Mouse (Mus musculus): ENCODE data around the gene Olfr350. TPM values are rescaled to one million over a fixed set of nuclear protein-coding genes. Genes with fewer than 3 reads are reported as not detected.

Gene Olfr350
- polyA plus RNA-seq (2012; rRNA removed) = not detected in 2 replicates

GRCm38 (mm10) chr2:36846010-36846409 lies at the start of gene Olfr350:
Gene Olfr350 (plus strand): TSS chr2:36846310.
- H3K4me1 ChIP-seq (ENCODE audit: control insufficient read depth, insufficient read depth, low read length) = no peaks in the 10 kb centered on the region
- WGBS = 72% methylated on average over 1 of the region's 1 CpGs
- no peak within 1 kb of the TSS for H3K4me3 ChIP-seq (replicated peaks; ENCODE audit: extremely low read depth, low read depth, low read length)
- TF ChIP-seq CTCF (IDR thresholded peaks at IDR 0.05; ENCODE audit: insufficient read depth, low read length) (no peak), POLR2A (IDR thresholded peaks at IDR 0.05; ENCODE audit: borderline replicate concordance, extremely low read depth, low read depth, low read length) (no peak)
- DNase-seq = no peak

- Histone ChIP-seq H3K4me1 (ENCODE audit: control insufficient read depth, insufficient read depth, low read length) (no peaks in the 10 kb centered on the region), H3K4me3 (replicated peaks; ENCODE audit: extremely low read depth, low read depth, low read length) (no peak within 1 kb of the TSS)
- 56% methylated on average over 1 of the region's 1 CpGs for WGBS
- no peak for DNase-seq
- no peak for TF ChIP-seq POLR2A (IDR thresholded peaks at IDR 0.05; ENCODE audit: borderline replicate concordance, extremely low read depth, low read depth, low read length)
- no peak for TF ChIP-seq CTCF (IDR thresholded peaks at IDR 0.05; ENCODE audit: insufficient read depth, low read length)
Observed at GRCm38 (mm10) chr2:36816932-36817331, 29.2 kb upstream of the Olfr350 start, which contains the start of gene Olfr3. Gene Olfr3 (minus strand): TSS chr2:36817032.

- no peaks in the 10 kb centered on the region for H3K4me1 ChIP-seq (ENCODE audit: control insufficient read depth, insufficient read depth, low read length)
- no peak for DNase-seq
- WGBS = 78% methylated on average over 1 of the region's 1 CpGs
- no peak for TF ChIP-seq POLR2A (IDR thresholded peaks at IDR 0.05; ENCODE audit: borderline replicate concordance, extremely low read depth, low read depth, low read length)
- no peak within 1 kb of the TSS for H3K4me3 ChIP-seq (replicated peaks; ENCODE audit: extremely low read depth, low read depth, low read length)
Observed at GRCm38 (mm10) chr2:36862560-36862959, 16.4 kb downstream of the Olfr350 start, which contains the start of gene Olfr351. Gene Olfr351 (minus strand): TSS chr2:36862660.

- no peak within 1 kb of the TSS for H3K4me3 ChIP-seq (replicated peaks; ENCODE audit: extremely low read depth, low read depth, low read length)
- DNase-seq = no peak
- TF ChIP-seq POLR2A (IDR thresholded peaks at IDR 0.05; ENCODE audit: borderline replicate concordance, extremely low read depth, low read depth, low read length) (no peak), CTCF (IDR thresholded peaks at IDR 0.05; ENCODE audit: insufficient read depth, low read length) (no peak)
- 71% methylated on average over 1 of the region's 1 CpGs for WGBS
- H3K4me1 ChIP-seq (ENCODE audit: control insufficient read depth, insufficient read depth, low read length) = no peaks in the 10 kb centered on the region
Observed at GRCm38 (mm10) chr2:36868160-36868559, 22.1 kb downstream of the Olfr350 start, which contains the start of gene Olfr352. Gene Olfr352 (plus strand): TSS chr2:36868460.

- H3K4me1 ChIP-seq (ENCODE audit: control insufficient read depth, insufficient read depth, low read length) = no peaks in the 10 kb centered on the region
- DNase-seq = no peak
- H3K4me3 ChIP-seq (replicated peaks; ENCODE audit: extremely low read depth, low read depth, low read length) = no peak within 1 kb of the TSS
- TF ChIP-seq POLR2A (IDR thresholded peaks at IDR 0.05; ENCODE audit: borderline replicate concordance, extremely low read depth, low read depth, low read length) = no peak
- no peak for TF ChIP-seq CTCF (IDR thresholded peaks at IDR 0.05; ENCODE audit: insufficient read depth, low read length)
Observed at GRCm38 (mm10) chr2:36892836-36893235, 46.7 kb downstream of the Olfr350 start, which contains the start of gene Olfr353. Gene Olfr353 (minus strand): TSS chr2:36892936.

- TF ChIP-seq CTCF (IDR thresholded peaks at IDR 0.05; ENCODE audit: insufficient read depth, low read length) (no peak), POLR2A (IDR thresholded peaks at IDR 0.05; ENCODE audit: borderline replicate concordance, extremely low read depth, low read depth, low read length) (no peak)
- DNase-seq = no peak
- no peaks in the 10 kb centered on the region for H3K4me1 ChIP-seq (ENCODE audit: control insufficient read depth, insufficient read depth, low read length)
- H3K4me3 ChIP-seq (replicated peaks; ENCODE audit: extremely low read depth, low read depth, low read length) = no peak overlapping the region
Observed at GRCm38 (mm10) chr2:36897114-36897513, 51.0 kb downstream of the Olfr350 start.

Other genes with a start within 250 kb of the Olfr350 start
- gene Olfr345, start 206.3 kb upstream of the Olfr350 start, polyA plus RNA-seq (2012; rRNA removed) = not detected in 2 replicates
- gene Olfr346, start 160.5 kb upstream of the Olfr350 start, polyA plus RNA-seq (2012; rRNA removed) = not detected in 2 replicates
- not detected in 2 replicates for gene Olfr347, start 114.4 kb upstream of the Olfr350 start, polyA plus RNA-seq (2012; rRNA removed)
- gene Olfr348, start 62.0 kb upstream of the Olfr350 start, polyA plus RNA-seq (2012; rRNA removed) = not detected in 2 replicates
- not detected in 2 replicates for gene Olfr50, start 55.8 kb upstream of the Olfr350 start, polyA plus RNA-seq (2012; rRNA removed)
- gene Olfr3, start 29.3 kb upstream of the Olfr350 start, polyA plus RNA-seq (2012; rRNA removed) = not detected in 2 replicates
- not detected in 2 replicates for gene Olfr351, start 16.4 kb downstream of the Olfr350 start, polyA plus RNA-seq (2012; rRNA removed)
- gene Olfr352, start 22.1 kb downstream of the Olfr350 start, polyA plus RNA-seq (2012; rRNA removed) = not detected in 2 replicates
- not detected in 2 replicates for gene Olfr353, start 46.6 kb downstream of the Olfr350 start, polyA plus RNA-seq (2012; rRNA removed)
- not detected in 2 replicates for gene Olfr354, start 59.4 kb downstream of the Olfr350 start, polyA plus RNA-seq (2012; rRNA removed)
- not detected in 2 replicates for gene Olfr355, start 82.6 kb downstream of the Olfr350 start, polyA plus RNA-seq (2012; rRNA removed)
- not detected in 2 replicates for gene Olfr356, start 90.8 kb downstream of the Olfr350 start, polyA plus RNA-seq (2012; rRNA removed)
- gene Olfr357, start 147.5 kb downstream of the Olfr350 start, polyA plus RNA-seq (2012; rRNA removed) = not detected in 2 replicates
- gene Olfr358, start 163.0 kb downstream of the Olfr350 start, polyA plus RNA-seq (2012; rRNA removed) = not detected in 2 replicates
- not detected in 2 replicates for gene Olfr360, start 219.4 kb downstream of the Olfr350 start, polyA plus RNA-seq (2012; rRNA removed)
- gene Olfr361, start 243.0 kb downstream of the Olfr350 start, polyA plus RNA-seq (2012; rRNA removed) = not detected in 2 replicates

Measured in lung, adult 2 months (tissue).